Mouse (Mus musculus) ES-E14 (cell line): Measurements from ENCODE around the gene Mtss1l. TPM values are rescaled to one million over a fixed set of nuclear protein-coding genes. Genes with fewer than 3 reads are reported as not detected.

ENCODE experiments used
- DNase-seq: peaks from one replicate; pipeline ENCODE4 v3.0.0-alpha.2; 2013; ENCODE audit warnings: low read depth, low spot score
- H3K27ac ChIP-seq: 2 replicates; pipeline ENCODE4 v1.5.1; 2012; ENCODE audit warnings: low read depth, mild to moderate bottlenecking, low read length, moderate library complexity, mixed read lengths; ENCODE audit not compliant: poor library complexity, insufficient read depth, severe bottlenecking
- H3K36me3 ChIP-seq: 2 replicates; pipeline ENCODE4 v1.6.1; 2012; ENCODE audit warnings: mild to moderate bottlenecking, low read length, moderate library complexity, mixed read lengths; ENCODE audit not compliant: control insufficient read depth, poor library complexity, insufficient read depth, severe bottlenecking
- H3K4me1 ChIP-seq, 2 experiments: fragments of 150-350 bp in 1 of 2; sonication (generic) in 1 of 2; 2 replicates each; pipeline ENCODE4 v1.6.1; 2012; ENCODE audit warnings: low read length in 2 of 2, mild to moderate bottlenecking in 1 of 2, mixed read lengths in 1 of 2; ENCODE audit not compliant: control insufficient read depth in 2 of 2, insufficient read depth in 2 of 2, poor library complexity in 1 of 2
- H3K4me3 ChIP-seq, 2 experiments: fragments of 150-350 bp in 1 of 2; sonication (generic) in 1 of 2; 2 replicates each; pipeline ENCODE4 v1.5.1; 2012; ENCODE audit warnings: low read length in 2 of 2, low read depth in 1 of 2, mild to moderate bottlenecking in 1 of 2, mixed read lengths in 1 of 2; ENCODE audit not compliant: insufficient read depth in 1 of 2, poor library complexity in 1 of 2, severe bottlenecking in 1 of 2
- H3K9ac ChIP-seq: 2 replicates; pipeline ENCODE4 v1.6.1; 2012; ENCODE audit warnings: low read depth, mild to moderate bottlenecking, low read length, mixed read lengths; ENCODE audit not compliant: poor library complexity, insufficient read depth, severe bottlenecking
- H3K9me3 ChIP-seq: fragments of 150-350 bp; sonication (generic); 2 replicates; pipeline ENCODE4 v1.6.1; 2012; ENCODE audit warnings: low read depth, mild to moderate bottlenecking, low read length; ENCODE audit not compliant: control insufficient read depth, insufficient read depth
- CHD2 ChIP-seq: IDR thresholded peaks from 2 replicates; pipeline ENCODE4 v1.6.1; 2014; ENCODE audit warnings: mild to moderate bottlenecking, low read depth, low read length, inconsistent platforms
- HCFC1 ChIP-seq: IDR thresholded peaks from 2 replicates; pipeline ENCODE4 v1.6.1; 2012; ENCODE audit warnings: low read length, inconsistent platforms, borderline replicate concordance; ENCODE audit not compliant: insufficient read depth
- MAFK ChIP-seq: IDR thresholded peaks from 2 replicates; pipeline ENCODE4 v1.6.1; 2014; ENCODE audit warnings: mild to moderate bottlenecking, low read depth, low read length, inconsistent platforms; ENCODE audit not compliant: insufficient read depth
- ZC3H11A ChIP-seq: IDR thresholded peaks from 2 replicates; pipeline ENCODE4 v1.6.1; 2012; ENCODE audit warnings: low read depth, mild to moderate bottlenecking, inconsistent platforms, low read length, borderline replicate concordance
- ZNF384 ChIP-seq: IDR thresholded peaks from 2 replicates; pipeline ENCODE4 v1.6.1; 2012; ENCODE audit warnings: low read depth, low read length, inconsistent platforms
- in situ Hi-C, 2 experiments: fragments of 600-800 bp; cut with MboI; formaldehyde crosslinking; loops; one replicate each; pipeline ENCODE4 v1.15.1; 2025; ENCODE audit warnings: low sequenced_read_pairs in 2 of 2, inconsistent platforms in 1 of 2; ENCODE audit not compliant: unreplicated experiment in 2 of 2
- total RNA-seq: library from RNA; depleted of rRNA; stranded (reverse); fragments of 300-350 nt; gene quantifications from 2 replicates; pipeline ENCODE4 v1.2.3, GENCODE M21; 2012

Mtss1l gene
- total RNA-seq, 1 experiment, result 3.6 TPM

DNA sequence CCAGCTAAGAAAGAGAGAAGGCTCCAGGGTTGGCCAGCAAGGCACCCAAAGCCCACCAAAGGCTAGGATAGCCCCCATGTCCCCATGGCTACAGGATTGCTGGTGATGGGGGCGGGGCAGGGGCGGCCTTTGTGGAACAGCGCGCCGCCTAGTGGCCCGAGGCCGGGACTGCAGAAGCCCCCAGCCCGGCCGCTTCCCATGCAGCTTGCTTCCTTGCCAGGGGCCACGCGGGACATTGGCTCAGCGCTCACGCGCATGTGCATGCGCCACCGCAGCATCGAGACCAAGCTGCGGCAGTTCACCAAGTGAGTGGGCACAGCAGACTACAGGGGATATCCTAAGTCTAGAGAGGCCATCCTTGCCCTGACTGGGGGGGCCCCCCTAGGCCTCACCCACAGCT is 5.6 kb downstream of the Mtss1l start:
- TF ChIP-seq CHD2 (no peak; the same call in 1 of the 2 replicates), ZC3H11A (peak; percentile 27; the same call in 1 of the 2 replicates)
- no peak overlapping the region for H3K27ac ChIP-seq
- peaks cover 0 to 3% of the 10 kb centered on the region in 2 experiments; a peak in 1 of 4 replicates for H3K4me1 ChIP-seq
- DNase-seq, result peak; percentile 50
- no peaks in the 10 kb centered on the region for H3K9me3 ChIP-seq
- H3K9ac ChIP-seq, result peak overlapping the region; percentile 5; the same call in 1 of the 2 replicates
- in situ Hi-C loops, result no loop called here
- peak overlapping the region; percentile 34 to 40; a peak in 3 of 4 replicates for H3K4me3 ChIP-seq
- H3K36me3 ChIP-seq, result peaks cover 17% of the 10 kb centered on the region; the same call in 1 of the 2 replicates

DNA sequence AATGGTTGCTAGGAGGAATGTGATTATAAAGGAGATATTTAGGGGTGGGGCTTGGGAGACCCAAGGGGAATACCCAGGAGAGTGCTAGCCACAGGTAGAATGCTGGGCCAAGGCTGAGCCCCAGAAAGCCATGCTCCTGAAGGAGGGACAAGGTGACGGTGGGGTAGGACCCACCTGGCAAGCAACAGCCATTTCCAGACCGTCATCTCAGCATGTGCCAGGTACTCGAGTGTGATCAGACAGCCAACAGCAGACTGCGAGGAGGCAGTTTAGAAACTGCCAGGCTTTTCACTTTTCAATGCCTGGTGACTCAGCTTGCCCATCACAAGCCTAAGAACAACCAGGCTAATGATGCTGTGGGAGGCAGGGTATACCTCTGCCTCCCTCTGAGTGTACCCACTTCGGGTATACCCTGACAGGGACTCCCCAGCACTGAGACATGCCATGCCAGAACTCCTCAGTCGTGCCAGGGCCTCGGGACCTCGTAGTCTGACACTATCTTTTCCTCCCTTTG is 10.1 kb downstream of the Mtss1l start:
- H3K9ac ChIP-seq, result no peak overlapping the region
- H3K27ac ChIP-seq, result no peak overlapping the region
- no peak overlapping the region for H3K4me3 ChIP-seq
- 0 out of 4 replicates have a peak, but pooled peaks cover 0 to 3% of the 10 kb centered on the region in 2 experiments for H3K4me1 ChIP-seq
- in situ Hi-C loops, result no loop called here
- peaks cover 17% of the 10 kb centered on the region; the same call in 1 of the 2 replicates for H3K36me3 ChIP-seq
- no peaks in the 10 kb centered on the region for H3K9me3 ChIP-seq
- no peak for DNase-seq
- TF ChIP-seq CHD2, result no peak
- TF ChIP-seq MAFK, result no peak
- TF ChIP-seq HCFC1, result no peak
- TF ChIP-seq ZC3H11A, result no peak
- no peak for TF ChIP-seq ZNF384

DNA sequence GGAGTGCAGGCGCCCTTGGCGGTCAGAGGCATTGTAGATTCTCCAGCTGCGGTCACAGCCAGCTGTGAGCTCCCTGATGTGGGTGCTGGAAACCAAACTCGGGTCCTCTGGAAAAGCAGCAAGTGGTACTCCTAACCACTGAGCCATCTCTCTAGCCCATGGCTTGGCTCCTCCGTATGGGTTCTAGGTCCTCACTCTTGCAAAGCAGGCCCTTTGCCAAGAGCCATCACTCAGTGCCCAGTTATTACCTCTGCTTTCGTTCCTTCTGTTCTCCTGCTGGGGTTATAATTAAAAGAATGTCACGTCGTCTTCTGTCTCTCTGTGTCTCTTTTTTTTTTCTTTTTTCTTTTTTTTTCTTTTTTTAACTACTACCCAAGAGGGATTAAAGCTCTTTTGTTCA is 11.8 kb downstream of the Mtss1l start:
- H3K36me3 ChIP-seq, result peaks cover 17% of the 10 kb centered on the region; the same call in 1 of the 2 replicates

DNA sequence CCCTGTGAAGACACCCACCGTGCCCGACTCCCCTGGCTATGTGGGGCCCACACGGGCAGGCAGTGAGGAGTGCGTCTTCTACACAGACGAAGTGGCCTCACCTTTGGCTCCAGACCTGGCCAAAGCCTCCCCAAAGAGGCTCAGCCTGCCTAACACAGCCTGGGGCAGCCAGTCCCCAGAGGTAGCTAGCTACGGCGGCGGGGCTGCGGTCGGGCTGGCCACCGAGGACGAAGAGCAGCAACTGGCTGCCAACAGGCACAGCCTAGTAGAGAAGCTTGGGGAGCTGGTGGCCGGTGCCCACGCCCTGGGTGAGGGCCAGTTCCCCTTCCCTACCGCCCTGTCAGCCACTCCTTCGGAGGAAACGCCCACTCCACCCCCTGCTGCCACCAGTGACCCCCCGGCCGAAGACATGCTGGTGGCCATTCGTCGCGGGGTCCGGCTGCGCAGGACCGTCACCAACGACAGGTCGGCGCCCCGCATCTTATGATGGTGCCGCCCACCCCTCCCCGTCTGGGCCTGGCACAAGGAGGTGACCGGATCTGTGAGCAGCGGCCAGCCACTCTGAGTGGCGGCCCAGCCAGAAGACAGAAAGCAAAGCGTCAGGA is 17.4 kb downstream of the Mtss1l start:
- H3K36me3 ChIP-seq, result no peaks in the 10 kb centered on the region
- in situ Hi-C loops, result no loop called here
- TF ChIP-seq HCFC1 (no peak), ZC3H11A (no peak), CHD2 (no peak), ZNF384 (no peak), MAFK (no peak)
- peak overlapping the region; percentile 33 to 44; a peak in 2 of 4 replicates for H3K4me3 ChIP-seq
- H3K9me3 ChIP-seq, result no peaks in the 10 kb centered on the region
- peaks cover 0 to 10% of the 10 kb centered on the region in 2 experiments; a peak in 1 of 4 replicates for H3K4me1 ChIP-seq
- no peak overlapping the region for H3K27ac ChIP-seq
- H3K9ac ChIP-seq, result no peak overlapping the region
- no peak for DNase-seq

More for the DNA sequence above, 11.8 kb downstream of the Mtss1l start:
- Histone ChIP-seq H3K4me3 (no peak overlapping the region), H3K9me3 (no peaks in the 10 kb centered on the region), H3K4me1 (peaks cover 0 to 7% of the 10 kb centered on the region in 2 experiments; a peak in 1 of 4 replicates), H3K9ac (no peak overlapping the region), H3K27ac (no peak overlapping the region)
- in situ Hi-C loops, result no loop called here
- DNase-seq, result no peak
- TF ChIP-seq ZNF384 (no peak), MAFK (no peak), CHD2 (no peak), ZC3H11A (no peak), HCFC1 (no peak)
